Mouse (Mus musculus) liver, postnatal 0 days (tissue): ENCODE measurements around the gene Prr23a2.

Experiments
- CTCF ChIP-seq: sonication (generic); IDR thresholded peaks from 2 replicates; pipeline ENCODE4 v1.5.1; 2016; ENCODE audit warnings: antibody characterized with exemption, low read depth
- EP300 ChIP-seq: IDR thresholded peaks from 2 replicates; pipeline ENCODE4 v1.6.1; 2016; ENCODE audit warnings: antibody characterized with exemption, low read depth, mild to moderate bottlenecking

GRCm38 (mm10) chr9:98864571-98864970 is 8.3 kb downstream of the Prr23a2 start, which contains the start of gene Prr23a3:
- TF ChIP-seq CTCF (no peak), EP300 (no peak)
